Mouse (Mus musculus): ENCODE measurements around the gene Plxnd1. TPM values are rescaled to one million over a fixed set of nuclear protein-coding genes. Genes with fewer than 3 reads are reported as not detected.

The Plxnd1 gene
- total RNA-seq (2014; rRNA removed) (14.9 and 17.3 TPM in 2 replicates), polyA plus RNA-seq (2015; fragmentation: Nextera tagmentation; extraction: Ambion mirVana) (2.8 and 4.4 TPM in 2 replicates)

- Histone ChIP-seq H3K4me1 (ENCODE audit: insufficient read depth, low read length) (no peaks in the 10 kb centered on the region), H3K4me2 (ENCODE audit: low read depth, low read length, poor library complexity, severe bottlenecking) (peak within 1 kb of the TSS; percentile 95), H3K27me3 (ENCODE audit: insufficient read depth, low read length) (peaks cover 52% of the 10 kb centered on the region), H3K4me3 (ENCODE audit: low read depth, low read length) (peak within 1 kb of the TSS; percentile 55), H3K9me3 (ENCODE audit: low read length) (no peaks in the 10 kb centered on the region), H3K36me3 (ENCODE audit: insufficient read depth, low read length) (no peaks in the 10 kb centered on the region), H3K9ac (replicated peaks; ENCODE audit: low read length, poor library complexity, severe bottlenecking) (peak within 1 kb of the TSS; percentile 48), H3K27ac (ENCODE audit: low read depth, low read length) (no peak within 1 kb of the TSS)
- DNase-seq (ENCODE audit: low spot score), result peak; percentile 65
- 1% methylated on average over 29 of the region's 51 CpGs for WGBS
- no peak for TF ChIP-seq CTCF (IDR thresholded peaks at IDR 0.05)
- ATAC-seq (ENCODE audit: low FRiP score), result peak; percentile 27; the same call in 1 of the 2 replicates
These were observed at the start of gene Plxnd1 for GRCm38 (mm10) chr6:115994877-115995520. TSS of gene Plxnd1 (minus strand) at chr6:115995005.

GRCm38 (mm10) chr6:116044039-116044438, 49.2 kb upstream of the Plxnd1 start:
- TF ChIP-seq CTCF (IDR thresholded peaks at IDR 0.05), result no peak
- H3K27ac ChIP-seq (ENCODE audit: low read depth, low read length), result no peak overlapping the region
- H3K9me3 ChIP-seq (ENCODE audit: low read length), result peaks cover 4% of the 10 kb centered on the region
- H3K9ac ChIP-seq (replicated peaks; ENCODE audit: low read length, poor library complexity, severe bottlenecking), result no peak overlapping the region
- H3K27me3 ChIP-seq (ENCODE audit: insufficient read depth, low read length), result no peaks in the 10 kb centered on the region
- DNase-seq (ENCODE audit: low spot score), result no peak
- no peak overlapping the region for H3K4me3 ChIP-seq (ENCODE audit: low read depth, low read length)
- WGBS, result 53% methylated on average over 2 of the region's 2 CpGs
- no peaks in the 10 kb centered on the region for H3K36me3 ChIP-seq (ENCODE audit: insufficient read depth, low read length)
- no peak overlapping the region for H3K4me2 ChIP-seq (ENCODE audit: low read depth, low read length, poor library complexity, severe bottlenecking)
- ATAC-seq (ENCODE audit: low FRiP score), result no peak
- H3K4me1 ChIP-seq (ENCODE audit: insufficient read depth, low read length), result no peaks in the 10 kb centered on the region

GRCm38 (mm10) chr6:116038222-116038621, 43.4 kb upstream of the Plxnd1 start:
- no peak overlapping the region for H3K4me2 ChIP-seq (ENCODE audit: low read depth, low read length, poor library complexity, severe bottlenecking)
- H3K36me3 ChIP-seq (ENCODE audit: insufficient read depth, low read length), result no peaks in the 10 kb centered on the region
- WGBS, result 79% methylated on average over 2 of the region's 2 CpGs
- DNase-seq (ENCODE audit: low spot score), result no peak
- no peak overlapping the region for H3K9ac ChIP-seq (replicated peaks; ENCODE audit: low read length, poor library complexity, severe bottlenecking)
- H3K4me3 ChIP-seq (ENCODE audit: low read depth, low read length), result no peak overlapping the region
- ATAC-seq (ENCODE audit: low FRiP score), result no peak
- H3K4me1 ChIP-seq (ENCODE audit: insufficient read depth, low read length), result no peaks in the 10 kb centered on the region
- H3K27me3 ChIP-seq (ENCODE audit: insufficient read depth, low read length), result no peaks in the 10 kb centered on the region
- H3K27ac ChIP-seq (ENCODE audit: low read depth, low read length), result no peak overlapping the region
- TF ChIP-seq CTCF (IDR thresholded peaks at IDR 0.05), result no peak
- H3K9me3 ChIP-seq (ENCODE audit: low read length), result peaks cover 4% of the 10 kb centered on the region

- H3K4me3 ChIP-seq (ENCODE audit: low read depth, low read length), result no peak overlapping the region
- no peak for TF ChIP-seq CTCF (IDR thresholded peaks at IDR 0.05)
These were observed 42.6 kb upstream of the Plxnd1 start for GRCm38 (mm10) chr6:116037281-116037831.

GRCm38 (mm10) chr6:116036555-116036954, 41.8 kb upstream of the Plxnd1 start:
- H3K4me1 ChIP-seq (ENCODE audit: insufficient read depth, low read length), result no peaks in the 10 kb centered on the region
- no peak overlapping the region for H3K4me3 ChIP-seq (ENCODE audit: low read depth, low read length)
- no peak overlapping the region for H3K9ac ChIP-seq (replicated peaks; ENCODE audit: low read length, poor library complexity, severe bottlenecking)
- ATAC-seq (ENCODE audit: low FRiP score) (no peak), DNase-seq (ENCODE audit: low spot score) (no peak)
- no peaks in the 10 kb centered on the region for H3K9me3 ChIP-seq (ENCODE audit: low read length)
- no peak for TF ChIP-seq CTCF (IDR thresholded peaks at IDR 0.05)
- no peak overlapping the region for H3K27ac ChIP-seq (ENCODE audit: low read depth, low read length)
- H3K4me2 ChIP-seq (ENCODE audit: low read depth, low read length, poor library complexity, severe bottlenecking), result no peak overlapping the region
- H3K36me3 ChIP-seq (ENCODE audit: insufficient read depth, low read length), result no peaks in the 10 kb centered on the region
- no peaks in the 10 kb centered on the region for H3K27me3 ChIP-seq (ENCODE audit: insufficient read depth, low read length)
- WGBS, result 95% methylated on average over 2 of the region's 2 CpGs

More at GRCm38 (mm10) chr6:116037281-116037831, 42.6 kb upstream of the Plxnd1 start:
- no peaks in the 10 kb centered on the region for H3K27me3 ChIP-seq (ENCODE audit: insufficient read depth, low read length)
- H3K4me2 ChIP-seq (ENCODE audit: low read depth, low read length, poor library complexity, severe bottlenecking), result no peak overlapping the region
- no peak overlapping the region; the same call in 1 of the 2 replicates for H3K27ac ChIP-seq (ENCODE audit: low read depth, low read length)
- H3K36me3 ChIP-seq (ENCODE audit: insufficient read depth, low read length), result no peaks in the 10 kb centered on the region
- no peaks in the 10 kb centered on the region for H3K9me3 ChIP-seq (ENCODE audit: low read length)
- DNase-seq (ENCODE audit: low spot score), result no peak
- no peaks in the 10 kb centered on the region for H3K4me1 ChIP-seq (ENCODE audit: insufficient read depth, low read length)
- H3K9ac ChIP-seq (replicated peaks; ENCODE audit: low read length, poor library complexity, severe bottlenecking), result no peak overlapping the region
- WGBS, result 88% methylated on average over 5 of the region's 5 CpGs
- no peak for ATAC-seq (ENCODE audit: low FRiP score)

GRCm38 (mm10) chr6:116031052-116031451, 36.2 kb upstream of the Plxnd1 start:
- DNase-seq (ENCODE audit: low spot score) (no peak), ATAC-seq (ENCODE audit: low FRiP score) (no peak)
- Histone ChIP-seq H3K9me3 (ENCODE audit: low read length) (no peaks in the 10 kb centered on the region), H3K36me3 (ENCODE audit: insufficient read depth, low read length) (no peaks in the 10 kb centered on the region), H3K4me3 (ENCODE audit: low read depth, low read length) (no peak overlapping the region), H3K27ac (ENCODE audit: low read depth, low read length) (no peak overlapping the region), H3K4me1 (ENCODE audit: insufficient read depth, low read length) (no peaks in the 10 kb centered on the region), H3K9ac (replicated peaks; ENCODE audit: low read length, poor library complexity, severe bottlenecking) (no peak overlapping the region), H3K27me3 (ENCODE audit: insufficient read depth, low read length) (no peaks in the 10 kb centered on the region), H3K4me2 (ENCODE audit: low read depth, low read length, poor library complexity, severe bottlenecking) (no peak overlapping the region)
- 95% methylated on average over 5 of the region's 5 CpGs for WGBS
- TF ChIP-seq CTCF (IDR thresholded peaks at IDR 0.05), result no peak
